Mouse (Mus musculus) megakaryocyte, adult 5-6 weeks (primary cell): ENCODE results near the gene Gsg1l. TPM values are rescaled to one million over a fixed set of nuclear protein-coding genes. Genes with fewer than 3 reads are reported as not detected.

ENCODE experiments used
- ATAC-seq: 2 replicates; pipeline ENCODE4 v1.8.0; 2016; ENCODE audit warnings: mild to moderate bottlenecking, inconsistent platforms; ENCODE audit not compliant: poor library complexity, severe bottlenecking
- total RNA-seq, 2 experiments: library from RNA; stranded (forward) in 1 of 2; stranded (reverse) in 1 of 2; fragments of 153-499, 151-499 nt in 1 of 2; fragments of 221-1000, 200-1000 nt in 1 of 2; gene quantifications; 2 replicates each; pipeline versions ENCODE4 v1.2.3 to v1.2.4; 2015 to 2017

Gene Gsg1l
- total RNA-seq, 2 experiments from 2014 or later, result not detected

GRCm38 (mm10) chr7:126081727-126082285 is 405 bp downstream of the Gsg1l start:
- no peak for ATAC-seq

DNA sequence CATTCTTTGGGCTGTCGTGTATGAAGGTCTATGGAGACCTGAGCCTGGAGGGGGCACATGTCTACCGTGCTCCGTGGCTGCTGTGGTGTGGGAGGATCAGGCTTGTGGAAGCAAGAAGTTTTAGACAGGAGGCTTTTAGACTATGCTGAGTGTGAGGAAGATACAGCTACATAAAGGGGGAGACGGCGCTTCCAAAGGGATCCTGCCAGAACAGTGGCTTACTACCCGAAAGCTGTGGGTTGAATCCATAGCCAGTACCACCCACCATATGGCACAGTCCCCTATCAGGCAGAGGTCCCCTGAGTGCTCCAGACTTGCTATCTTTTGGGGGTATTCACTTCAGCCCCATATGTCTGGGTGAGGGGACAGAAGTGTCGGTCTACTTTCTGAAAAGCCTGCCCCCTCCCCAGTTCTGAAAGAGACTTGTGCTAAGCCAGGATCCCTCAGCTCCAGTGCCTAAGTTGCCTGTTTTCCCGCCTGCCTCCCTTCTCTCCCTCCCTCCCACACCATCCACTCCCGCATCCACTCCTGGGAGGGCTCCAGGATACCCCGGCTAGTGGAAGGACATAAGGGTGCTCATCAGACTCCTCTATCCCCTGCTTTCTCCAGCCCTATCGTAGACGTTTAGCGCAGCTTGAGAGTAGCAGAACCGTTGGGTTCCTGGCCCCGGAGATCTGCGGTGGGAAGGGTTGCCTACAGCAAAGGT is 1.1 kb downstream of the Gsg1l start:
- ATAC-seq, result no peak

DNA sequence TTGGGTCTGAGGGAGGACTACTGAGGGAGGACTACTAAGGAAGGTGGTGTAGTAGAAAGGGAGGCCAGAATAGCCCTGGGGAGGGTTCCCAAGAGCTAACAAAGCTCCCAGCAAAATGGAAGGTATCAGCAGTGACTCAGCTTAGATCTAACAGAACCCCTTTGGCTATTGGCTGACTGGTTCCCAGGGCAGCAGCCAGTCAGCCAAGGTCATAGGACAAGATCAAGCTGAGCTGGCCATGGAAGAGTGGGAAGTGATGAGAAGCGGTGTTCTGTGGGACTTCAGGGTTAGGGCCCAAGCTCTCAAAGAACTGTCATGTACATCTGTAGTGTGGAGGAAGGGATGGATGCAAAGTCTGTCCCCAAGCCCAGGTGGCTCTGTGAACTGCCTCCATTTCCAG is 5.3 kb downstream of the Gsg1l start:
- no peak for ATAC-seq

DNA sequence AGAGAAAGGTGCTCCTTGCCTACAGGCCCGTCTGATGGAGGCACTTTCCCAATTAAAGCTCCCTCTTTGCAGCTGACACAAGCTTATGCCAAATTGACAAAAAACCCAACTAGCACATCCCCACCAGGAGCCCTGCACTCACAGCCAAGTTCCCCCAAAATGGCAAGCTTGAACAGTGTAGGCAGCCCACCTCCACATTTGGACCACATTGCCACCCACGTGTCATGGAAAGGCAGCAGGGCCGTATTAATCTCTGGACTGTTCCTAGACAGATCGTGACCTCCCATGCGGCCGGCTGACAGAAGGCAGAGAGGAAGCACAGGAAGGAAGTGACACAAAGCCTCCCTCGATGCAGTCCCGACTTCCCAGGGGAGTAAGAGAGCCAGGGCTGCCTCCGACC is 7.2 kb downstream of the Gsg1l start:
- no peak for ATAC-seq

- no peak for ATAC-seq
Observed at GRCm38 (mm10) chr7:126070321-126070720, 11.9 kb downstream of the Gsg1l start.

- no peak for ATAC-seq
Observed at GRCm38 (mm10) chr7:126066777-126067176, 15.4 kb downstream of the Gsg1l start.

DNA sequence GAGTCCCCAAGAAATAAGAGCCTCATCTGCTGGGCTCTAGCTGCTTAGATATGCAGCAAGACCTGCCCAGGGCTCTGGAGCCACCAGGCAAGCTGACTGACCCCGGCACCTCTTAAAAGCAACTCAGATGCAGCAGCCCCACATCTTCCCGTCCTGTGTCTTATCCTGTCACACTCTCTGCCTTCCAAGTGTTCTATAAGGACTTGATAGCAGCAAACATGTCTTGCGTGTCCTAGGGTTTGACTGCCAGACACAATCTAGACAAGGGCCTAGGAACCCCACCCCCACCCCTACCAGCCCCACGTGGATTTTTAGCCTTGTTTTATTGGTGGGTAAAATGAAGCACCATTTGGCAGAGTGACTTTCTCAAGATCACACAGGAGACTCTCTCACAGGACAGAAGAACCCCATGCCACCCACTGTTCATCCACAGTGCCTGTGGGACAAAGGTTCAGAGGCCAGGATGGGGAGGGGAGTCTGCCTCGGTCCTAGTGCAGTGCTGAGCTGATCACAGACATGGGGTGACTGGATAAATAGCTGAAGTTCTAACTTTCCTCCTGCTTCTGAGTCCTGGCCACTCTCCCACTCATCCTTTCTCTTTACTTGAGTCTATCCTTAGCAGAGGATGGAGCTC is 16.9 kb downstream of the Gsg1l start:
- no peak for ATAC-seq

DNA sequence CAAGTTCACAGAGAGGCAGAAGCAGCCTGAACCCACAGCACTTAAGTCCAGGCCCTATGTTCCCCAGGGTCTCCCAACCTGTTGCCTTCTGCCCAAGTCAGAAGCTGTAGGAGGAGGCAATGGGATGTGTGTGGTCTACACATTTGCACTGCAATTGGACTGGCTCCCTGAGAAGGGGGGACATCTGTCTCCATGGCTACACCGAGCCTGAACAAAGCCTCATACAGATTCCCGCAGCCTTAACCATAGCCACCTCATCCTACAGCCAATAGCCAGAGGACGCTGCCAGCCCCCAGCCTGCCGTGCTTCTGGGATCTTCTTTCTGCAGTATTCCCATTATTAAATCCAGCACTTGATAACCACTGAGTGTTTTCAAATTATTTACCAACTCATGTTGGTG is 20.0 kb downstream of the Gsg1l start:
- no peak for ATAC-seq

DNA sequence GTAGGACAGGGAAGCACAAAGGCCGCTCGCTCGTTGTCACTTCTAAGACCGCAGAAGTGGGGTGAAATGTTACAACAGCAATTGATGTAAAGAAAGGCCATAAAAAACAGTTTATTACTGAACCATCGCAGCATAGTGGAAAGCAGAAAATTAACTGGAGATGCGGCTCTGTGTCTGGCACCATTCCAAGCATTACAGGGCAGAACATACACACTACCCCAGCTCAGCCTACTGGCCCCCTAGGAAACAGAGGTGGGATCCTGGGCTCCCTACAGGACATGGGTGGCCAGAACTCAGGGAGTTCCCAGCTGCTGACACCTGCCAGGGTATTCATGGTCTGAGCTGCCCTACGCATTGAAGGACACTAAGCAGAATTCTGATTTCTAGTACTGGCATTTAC is 23.3 kb downstream of the Gsg1l start:
- no peak for ATAC-seq

GRCm38 (mm10) chr7:126057332-126057914 is 24.8 kb downstream of the Gsg1l start:
- ATAC-seq, result no peak

GRCm38 (mm10) chr7:126054574-126054973 is 27.6 kb downstream of the Gsg1l start:
- ATAC-seq, result no peak

GRCm38 (mm10) chr7:126053618-126054017 is 28.6 kb downstream of the Gsg1l start:
- no peak for ATAC-seq

GRCm38 (mm10) chr7:126051910-126052309 is 30.3 kb downstream of the Gsg1l start:
- no peak for ATAC-seq

DNA sequence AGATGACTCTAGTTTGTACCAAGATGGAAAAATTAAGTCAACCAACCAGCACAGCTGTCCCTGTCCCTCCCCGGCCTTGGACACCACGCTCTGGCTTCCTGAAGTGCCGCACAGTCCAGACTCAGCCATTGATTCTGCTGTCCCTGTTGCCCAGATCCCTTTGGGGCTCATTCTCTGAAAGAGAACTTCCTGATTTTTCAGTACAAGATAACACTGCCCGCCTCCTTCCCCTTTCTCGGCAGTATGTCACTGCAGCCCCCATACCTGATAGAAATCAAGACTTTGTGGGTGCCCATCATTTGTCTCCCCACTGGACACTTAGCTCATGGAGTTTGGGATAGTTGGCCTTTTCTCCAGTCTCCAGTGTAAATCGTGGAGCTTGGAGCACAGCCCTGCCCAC is 37.1 kb downstream of the Gsg1l start:
- ATAC-seq, result peak; percentile 49

DNA sequence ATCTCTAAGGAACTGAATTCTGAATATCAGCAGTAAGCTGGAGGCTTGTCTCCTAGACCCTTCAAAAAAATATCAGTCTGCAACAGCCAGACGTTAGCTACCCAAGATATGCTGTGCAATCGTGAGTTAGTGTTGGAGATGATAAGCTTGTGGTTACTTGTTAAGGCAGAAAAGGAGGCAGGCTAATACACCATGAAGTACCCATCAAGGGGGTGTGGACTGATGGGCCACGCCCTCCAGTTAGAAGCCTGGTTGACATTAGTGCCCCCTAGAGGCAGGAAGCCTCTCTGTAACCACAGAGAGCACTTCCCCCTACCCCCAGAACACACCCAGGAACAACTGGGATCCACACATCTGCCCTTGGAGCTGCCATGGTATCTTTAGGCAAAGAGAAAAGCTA is 39.9 kb downstream of the Gsg1l start:
- ATAC-seq, result peak; percentile 40

DNA sequence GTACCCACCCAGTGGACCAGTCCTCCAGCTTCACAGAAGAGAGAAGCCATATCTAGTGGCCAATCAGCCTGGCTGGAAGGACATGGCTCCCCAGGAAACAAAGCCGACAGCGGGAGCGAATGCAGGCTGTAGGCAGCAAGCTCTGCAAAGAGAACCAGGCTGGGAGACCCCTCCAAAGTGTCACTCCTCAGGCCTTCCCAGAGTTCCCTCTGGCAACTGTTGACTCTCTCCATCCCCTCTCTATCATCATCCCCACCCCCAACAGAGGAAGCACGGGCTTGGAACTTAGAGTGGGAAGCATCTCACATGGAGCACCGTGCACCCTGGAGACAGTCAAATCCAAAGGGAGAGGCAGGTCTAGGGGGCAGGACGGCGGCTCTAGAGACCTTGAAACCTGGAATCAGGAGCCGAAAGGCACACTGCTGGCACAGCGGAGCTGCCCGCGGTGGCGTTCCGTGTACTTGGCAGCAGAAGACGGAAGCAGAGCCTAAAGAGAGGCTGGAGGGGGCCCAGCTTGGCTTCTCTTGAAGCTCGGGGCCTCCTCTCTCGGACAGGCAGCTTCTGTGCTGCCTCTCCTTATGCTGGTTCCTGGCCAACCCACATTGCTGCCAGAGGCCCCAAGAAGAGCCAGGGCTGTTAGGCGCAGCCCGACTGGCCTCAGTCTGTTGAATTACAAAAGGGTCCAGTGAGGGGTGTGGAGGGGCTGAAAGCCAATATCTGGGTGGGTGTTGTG is 41.3 kb downstream of the Gsg1l start:
- no peak for ATAC-seq

DNA sequence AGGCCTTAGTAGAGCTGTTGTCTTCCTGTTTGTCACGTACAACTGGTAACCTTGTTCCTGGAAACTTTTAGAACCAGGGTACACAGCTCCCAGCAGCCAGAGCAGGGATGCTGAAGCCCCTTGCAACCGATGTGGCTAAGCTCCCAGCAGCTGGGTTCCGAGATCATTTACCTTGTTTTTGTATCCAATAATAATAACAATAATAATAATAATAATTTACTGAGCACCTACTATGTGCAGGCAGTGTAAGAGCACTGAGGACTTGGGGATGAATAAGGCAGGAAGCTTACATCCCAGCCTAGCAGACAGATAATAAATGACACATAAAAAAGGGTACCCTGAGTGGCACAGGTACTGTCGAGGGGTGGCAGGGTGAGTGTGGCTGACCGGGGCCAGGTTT is 42.4 kb downstream of the Gsg1l start:
- ATAC-seq, result no peak

GRCm38 (mm10) chr7:126039247-126039835 is 42.9 kb downstream of the Gsg1l start:
- no peak for ATAC-seq

DNA sequence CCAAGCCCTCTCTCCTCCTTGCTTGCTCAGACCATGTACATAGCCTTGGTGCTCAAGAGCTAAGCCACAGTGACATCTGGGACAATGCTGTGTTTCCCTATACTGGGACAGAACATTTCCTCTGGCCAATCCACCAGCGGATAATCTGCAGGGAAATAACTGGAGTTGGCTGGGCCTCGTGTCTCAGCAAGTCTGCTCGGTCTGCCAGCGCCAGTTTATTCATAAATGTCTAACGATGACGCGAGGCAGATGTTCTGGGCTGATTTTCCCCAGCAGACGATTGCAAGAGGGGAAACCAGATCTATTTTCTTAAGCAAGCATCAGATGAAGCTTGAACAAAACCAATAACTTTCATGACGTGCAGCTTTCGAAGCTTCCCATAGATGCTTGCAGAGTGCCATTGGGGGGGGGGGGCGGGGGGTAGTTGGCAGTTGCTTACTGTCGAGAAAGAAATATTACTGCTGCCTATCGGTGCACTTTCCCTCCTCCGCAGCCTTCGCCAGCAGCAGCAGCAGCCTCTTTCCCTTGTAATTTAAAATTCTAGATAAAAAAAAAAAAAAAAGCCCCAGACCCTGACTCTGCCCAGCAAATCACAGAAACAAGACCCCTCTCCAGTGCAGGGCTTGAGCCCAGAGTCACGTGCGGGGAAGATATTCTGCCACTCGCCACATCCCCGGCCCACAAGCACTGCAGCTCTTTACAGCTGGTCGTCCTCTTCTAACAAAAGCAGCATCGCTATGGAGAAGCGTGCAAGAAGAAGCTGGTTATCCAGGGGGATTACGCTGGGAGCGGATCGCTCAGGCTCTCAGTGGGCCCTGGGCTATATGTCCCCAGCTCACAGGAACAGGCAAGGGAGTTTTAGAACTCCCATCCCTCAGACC is 43.6 kb downstream of the Gsg1l start:
- ATAC-seq, result no peak

GRCm38 (mm10) chr7:126035332-126035731 is 46.9 kb downstream of the Gsg1l start:
- no peak for ATAC-seq
